Mouse (Mus musculus) hindbrain, embryonic 16.5 days (tissue): ENCODE data around the gene Stn1. TPM values are rescaled to one million over a fixed set of nuclear protein-coding genes. Genes with fewer than 3 reads are reported as not detected.
"Not testable (repeated sequence)": the region's sequence is repeated elsewhere in the genome, so short reads cannot be mapped to it uniquely, and the experiment has no call there.

ENCODE experiments used
- ATAC-seq: fragments of 200-750 bp; cut with Nextera tagmentation; 2 replicates; pipeline ENCODE4 v1.8.0; 2017; ENCODE audit warnings: moderate TSS enrichment, moderate library complexity
- H3K27ac ChIP-seq: fragments of 300-500 bp; sonication (generic); 2 replicates; pipeline ENCODE4 v1.5.1; 2014; ENCODE audit warnings: low read depth, mild to moderate bottlenecking, control low read depth, low read length, moderate library complexity
- H3K27me3 ChIP-seq: fragments of 300-500 bp; sonication (generic); replicated peaks from 2 replicates; pipeline ENCODE4 v1.6.1; 2014; ENCODE audit warnings: low read length; ENCODE audit not compliant: control insufficient read depth, insufficient read depth
- H3K36me3 ChIP-seq: fragments of 300-500 bp; sonication (generic); 2 replicates; pipeline ENCODE4 v1.6.1; 2014; ENCODE audit warnings: mild to moderate bottlenecking, low read length, moderate library complexity, mixed read lengths; ENCODE audit not compliant: control insufficient read depth, insufficient read depth
- H3K4me1 ChIP-seq: fragments of 300-500 bp; sonication (generic); 2 replicates; pipeline ENCODE4 v1.6.1; 2014; ENCODE audit warnings: low read depth, low read length; ENCODE audit not compliant: control insufficient read depth, insufficient read depth
- H3K4me2 ChIP-seq: fragments of 300-500 bp; sonication (generic); 2 replicates; pipeline ENCODE4 v1.6.1; 2014; ENCODE audit warnings: mild to moderate bottlenecking, low read length, control low read depth, moderate library complexity
- H3K4me3 ChIP-seq: fragments of 300-500 bp; sonication (generic); 2 replicates; pipeline ENCODE4 v1.5.1; 2014; ENCODE audit warnings: mild to moderate bottlenecking, low read length, control low read depth, moderate library complexity
- H3K9ac ChIP-seq: fragments of 300-500 bp; sonication (generic); 2 replicates; pipeline ENCODE4 v1.6.1; 2014; ENCODE audit warnings: low read depth, mild to moderate bottlenecking, control low read depth, low read length, moderate library complexity
- H3K9me3 ChIP-seq: fragments of 300-500 bp; sonication (generic); 2 replicates; pipeline ENCODE4 v1.6.1; 2014; ENCODE audit warnings: mild to moderate bottlenecking, low read length, moderate library complexity; ENCODE audit not compliant: control insufficient read depth
- WGBS: fragments of 180-500 bp; shearing (Covaris S2); extraction: QIAGEN DNeasy Blood & Tissue Kit; methylation state at CpG from one replicate; pipeline ENCODE4 v1.1.7; 2014; 5-methylcytosine and 5-hydroxymethylcytosine counted together
- polyA plus RNA-seq: library from polyadenylated mRNA; unstranded; fragments of >200 nt; fragmentation: Nextera tagmentation; extraction: Ambion mirVana; gene quantifications from 2 replicates; pipeline ENCODE4 v1.2.1, GENCODE M21; 2015

Gene Stn1
- 28.2 and 32.1 TPM in 2 replicates for polyA plus RNA-seq

DNA sequence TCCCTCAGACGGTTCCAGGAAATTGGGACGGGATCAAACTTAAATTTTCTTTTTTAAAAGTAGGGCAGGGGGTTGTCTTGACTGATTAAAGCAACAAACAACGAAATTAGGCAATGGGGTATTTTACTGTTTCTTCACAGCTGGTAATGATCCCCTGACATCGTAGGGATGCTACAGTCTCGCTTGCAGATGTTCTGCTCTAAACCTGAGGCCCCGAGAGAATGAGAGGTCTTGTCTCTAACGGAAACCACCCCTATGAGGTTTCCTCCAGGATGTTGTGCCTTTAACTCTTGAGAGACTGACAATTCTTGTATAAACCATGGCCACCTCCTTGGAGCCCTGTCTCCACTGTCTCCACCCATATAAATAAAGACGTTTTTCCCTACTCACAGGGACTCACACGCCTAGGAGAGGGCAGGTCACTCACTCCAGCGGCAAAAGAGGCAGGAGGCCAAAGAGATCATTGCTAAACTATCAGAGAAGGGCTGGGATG is at the start of gene Stn1:
Stn1 (minus strand) TSS at position 208 of the 493 bp plus-strand sequence.
- ATAC-seq: peak; percentile 53
- H3K4me1 ChIP-seq: peaks cover 10% of the 10 kb centered on the region
- 4% methylated on average over 10 of the region's 10 CpGs for WGBS

GRCm38 (mm10) chr19:47587009-47587408 is 49.7 kb upstream of the Stn1 start:
- Histone ChIP-seq H3K4me3 (no peak overlapping the region), H3K27ac (no peak overlapping the region), H3K36me3 (no peaks in the 10 kb centered on the region), H3K9me3 (no peaks in the 10 kb centered on the region), H3K4me1 (peaks cover under 1% of the 10 kb centered on the region), H3K9ac (no peak overlapping the region), H3K27me3 (no peaks in the 10 kb centered on the region), H3K4me2 (no peak overlapping the region)
- WGBS: 100% methylated on average over 1 of the region's 1 CpGs
- no peak for ATAC-seq

More for the DNA sequence above, at the start of gene Stn1:
- Histone ChIP-seq H3K4me3 (peak within 1 kb of the TSS; percentile 64), H3K36me3 (no peaks in the 10 kb centered on the region), H3K4me2 (peak within 1 kb of the TSS; percentile 89), H3K27me3 (no peaks in the 10 kb centered on the region), H3K9me3 (no peaks in the 10 kb centered on the region), H3K27ac (peak within 1 kb of the TSS; percentile 3), H3K9ac (peak within 1 kb of the TSS; percentile 76)

DNA sequence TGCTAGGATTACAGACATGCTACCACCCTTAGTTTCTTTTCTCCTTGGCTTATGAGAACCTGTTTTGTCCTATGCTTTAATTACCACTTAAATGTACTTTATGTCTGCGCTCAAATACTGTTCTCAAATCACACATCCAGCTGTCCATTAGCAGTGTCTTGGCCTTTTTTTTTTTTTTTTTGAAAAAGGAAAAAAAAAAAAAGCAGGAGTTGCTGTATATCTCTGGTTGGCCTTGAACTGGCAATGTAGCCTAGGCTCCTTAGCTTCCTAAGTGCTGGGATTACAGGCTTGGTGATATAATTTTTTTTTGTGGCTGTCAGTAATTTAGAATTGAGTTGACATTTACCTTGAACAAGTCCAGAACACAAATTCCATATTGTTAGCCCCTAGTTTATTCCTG is 48.5 kb upstream of the Stn1 start:
- peaks cover 12% of the 10 kb centered on the region for H3K4me1 ChIP-seq
- WGBS: 86% methylated on average over 1 of the region's 1 CpGs
- no peaks in the 10 kb centered on the region for H3K27me3 ChIP-seq
- no peak overlapping the region for H3K4me2 ChIP-seq
- H3K27ac ChIP-seq: no peak overlapping the region
- no peaks in the 10 kb centered on the region for H3K36me3 ChIP-seq
- ATAC-seq: no peak
- H3K4me3 ChIP-seq: no peak overlapping the region
- no peak overlapping the region for H3K9ac ChIP-seq
- no peaks in the 10 kb centered on the region for H3K9me3 ChIP-seq

- Histone ChIP-seq H3K4me2 (peak overlapping the region; percentile 85), H3K27me3 (no peaks in the 10 kb centered on the region), H3K9me3 (no peaks in the 10 kb centered on the region), H3K36me3 (no peaks in the 10 kb centered on the region), H3K27ac (peak overlapping the region; percentile 94), H3K9ac (peak overlapping the region; percentile 88), H3K4me1 (peaks cover 18% of the 10 kb centered on the region), H3K4me3 (peak overlapping the region; percentile 77)
- WGBS: under 1% methylated on average over 69 of the region's 96 CpGs
- ATAC-seq: peak; percentile 73
Measured at GRCm38 (mm10) chr19:47579788-47580631, 42.7 kb upstream of the Stn1 start.

- under 1% methylated on average over 63 of the region's 83 CpGs for WGBS
- peak; percentile 95 for ATAC-seq
- Histone ChIP-seq H3K4me3 (peak within 1 kb of the TSS; percentile 77), H3K4me1 (peaks cover 18% of the 10 kb centered on the region), H3K4me2 (peak within 1 kb of the TSS; percentile 85), H3K9ac (peak within 1 kb of the TSS; percentile 88), H3K27ac (peak within 1 kb of the TSS; percentile 94), H3K9me3 (no peaks in the 10 kb centered on the region), H3K27me3 (no peaks in the 10 kb centered on the region), H3K36me3 (no peaks in the 10 kb centered on the region)
Measured at GRCm38 (mm10) chr19:47579225-47579787, 42.0 kb upstream of the Stn1 start, which contains the start of gene Slk. Slk (plus strand) TSS chr19:47579678.

DNA sequence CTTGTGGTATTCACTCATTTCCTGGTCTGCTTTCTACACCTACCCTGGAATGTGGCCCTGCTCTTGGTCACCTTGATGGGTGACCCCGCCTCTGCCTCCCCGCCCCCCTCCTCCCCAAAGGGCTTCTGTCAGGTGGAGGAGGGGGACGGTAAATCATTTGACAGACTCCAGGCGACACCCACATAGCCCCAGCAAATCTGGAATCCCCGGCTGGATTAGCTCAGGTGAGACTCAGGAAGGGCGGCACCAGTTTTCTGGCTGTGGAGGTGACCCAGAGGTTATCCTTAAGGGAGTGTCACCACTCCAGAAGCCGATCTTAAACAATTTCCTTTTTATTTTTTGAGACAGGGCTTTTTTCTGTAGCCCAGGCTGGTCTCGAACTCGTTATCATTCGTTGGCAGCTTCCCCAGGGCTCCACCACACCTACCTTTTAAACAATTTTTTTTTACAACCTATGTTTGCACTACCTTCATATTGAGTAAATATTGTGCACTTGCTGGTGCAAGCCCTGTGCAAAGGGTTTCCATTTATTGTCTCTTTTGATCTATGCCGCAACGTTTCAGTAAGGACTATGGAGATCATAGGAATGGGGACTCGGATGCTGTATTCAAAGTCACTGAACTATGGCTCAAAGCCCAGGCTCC is 41.4 kb upstream of the Stn1 start:
- H3K4me3 ChIP-seq: peak overlapping the region; percentile 77
- no peaks in the 10 kb centered on the region for H3K36me3 ChIP-seq
- no peaks in the 10 kb centered on the region for H3K9me3 ChIP-seq
- H3K4me2 ChIP-seq: peak overlapping the region; percentile 85
- no peaks in the 10 kb centered on the region for H3K27me3 ChIP-seq
- H3K4me1 ChIP-seq: peaks cover 18% of the 10 kb centered on the region
- peak overlapping the region; percentile 88 for H3K9ac ChIP-seq
- 18% methylated on average over 13 of the region's 13 CpGs for WGBS
- peak overlapping the region; percentile 94 for H3K27ac ChIP-seq
- ATAC-seq: no peak

- Histone ChIP-seq H3K4me2 (no peak overlapping the region), H3K36me3 (no peaks in the 10 kb centered on the region), H3K9me3 (no peaks in the 10 kb centered on the region), H3K4me1 (peaks cover 4% of the 10 kb centered on the region), H3K4me3 (no peak overlapping the region), H3K27me3 (no peaks in the 10 kb centered on the region), H3K27ac (no peak overlapping the region), H3K9ac (no peak overlapping the region)
- WGBS: 87% methylated on average over 3 of the region's 3 CpGs
- no peak for ATAC-seq
Measured at GRCm38 (mm10) chr19:47573718-47574117, 36.4 kb upstream of the Stn1 start.

- not testable (repeated sequence) for H3K27me3 ChIP-seq, H3K27ac ChIP-seq, H3K9me3 ChIP-seq, H3K4me2 ChIP-seq, H3K4me3 ChIP-seq, ATAC-seq, H3K4me1 ChIP-seq, H3K9ac ChIP-seq, H3K36me3 ChIP-seq
- 75% methylated on average over 4 of the region's 4 CpGs for WGBS
Measured at GRCm38 (mm10) chr19:47571981-47572380, 34.7 kb upstream of the Stn1 start.

DNA sequence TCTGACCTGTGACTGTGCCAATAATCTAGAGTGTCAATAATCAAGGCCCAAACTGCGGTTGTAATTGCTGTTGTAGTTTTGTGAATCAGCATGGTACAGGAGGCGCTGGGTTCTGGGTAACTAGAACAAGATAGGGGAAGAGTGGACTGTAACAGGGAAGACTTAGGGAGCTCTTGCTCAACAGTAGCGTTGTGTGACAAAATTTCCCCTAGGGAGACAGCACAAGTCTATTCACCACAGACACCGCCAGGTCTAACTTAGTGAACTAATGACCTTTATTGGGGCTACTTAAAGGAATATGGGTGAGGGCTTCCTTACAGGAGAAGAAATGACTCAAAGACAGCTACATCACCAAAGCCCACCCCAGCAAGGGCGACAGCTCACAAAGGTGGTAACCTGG is 32.7 kb upstream of the Stn1 start:
- 93% methylated on average over 5 of the region's 5 CpGs for WGBS
- Histone ChIP-seq H3K4me3 (no peak overlapping the region), H3K9ac (no peak overlapping the region), H3K4me1 (no peaks in the 10 kb centered on the region), H3K27me3 (no peaks in the 10 kb centered on the region), H3K36me3 (no peaks in the 10 kb centered on the region), H3K4me2 (no peak overlapping the region), H3K27ac (no peak overlapping the region), H3K9me3 (no peaks in the 10 kb centered on the region)
- no peak for ATAC-seq
